Mouse (Mus musculus) hindbrain, embryonic 12.5 days (tissue): ENCODE measurements around the gene Cpt2. TPM values are rescaled to one million over a fixed set of nuclear protein-coding genes. Genes with fewer than 3 reads are reported as not detected.

Experiments used
- ATAC-seq: fragments of 200-750 bp; cut with Nextera tagmentation; 2 replicates; pipeline ENCODE4 v1.8.0; 2017; ENCODE audit warnings: moderate TSS enrichment; ENCODE audit not compliant: low FRiP score
- H3K27ac ChIP-seq: fragments of 300-500 bp; sonication (generic); 2 replicates; pipeline ENCODE4 v1.5.1; 2016; ENCODE audit warnings: mild to moderate bottlenecking
- H3K27me3 ChIP-seq: fragments of 300-500 bp; sonication (generic); 2 replicates; pipeline ENCODE4 v1.6.1; 2016; ENCODE audit warnings: mild to moderate bottlenecking
- H3K36me3 ChIP-seq: fragments of 300-500 bp; sonication (generic); 2 replicates; pipeline ENCODE4 v1.6.1; 2016; ENCODE audit warnings: mild to moderate bottlenecking
- H3K4me1 ChIP-seq: fragments of 300-500 bp; sonication (generic); 2 replicates; pipeline ENCODE4 v1.6.1; 2016
- H3K4me2 ChIP-seq: fragments of 300-500 bp; sonication (generic); replicated peaks from 2 replicates; pipeline ENCODE4 v1.6.1; 2016; ENCODE audit warnings: mild to moderate bottlenecking
- H3K4me3 ChIP-seq: fragments of 300-500 bp; sonication (generic); 2 replicates; pipeline ENCODE4 v1.5.1; 2016; ENCODE audit warnings: mild to moderate bottlenecking
- H3K9ac ChIP-seq: fragments of 300-500 bp; sonication (generic); 2 replicates; pipeline ENCODE4 v1.6.1; 2016; ENCODE audit warnings: mild to moderate bottlenecking, moderate library complexity
- H3K9me3 ChIP-seq: fragments of 300-500 bp; sonication (generic); replicated peaks from 2 replicates; pipeline ENCODE4 v1.6.1; 2016; ENCODE audit warnings: mild to moderate bottlenecking
- WGBS: fragments of 180-500 bp; shearing (Covaris S2); methylation state at CpG from one replicate; pipeline ENCODE4 v1.1.7; 2016; 5-methylcytosine and 5-hydroxymethylcytosine counted together
- polyA plus RNA-seq: library from polyadenylated mRNA; unstranded; fragments of >200 nt; fragmentation: Nextera tagmentation; extraction: Ambion mirVana; gene quantifications from 2 replicates; pipeline ENCODE4 v1.2.1, GENCODE M21; 2016

The Cpt2 gene
- polyA plus RNA-seq, 1 experiment from 2014 or later: 28.1 TPM

- WGBS: 90% methylated on average over 7 of the region's 7 CpGs
- no peak for ATAC-seq
Observed at GRCm38 (mm10) chr4:107942741-107943140, 19.3 kb upstream of the Cpt2 start.

GRCm38 (mm10) chr4:107938124-107938523, 14.7 kb upstream of the Cpt2 start:
- Histone ChIP-seq H3K27ac (no peak overlapping the region), H3K9me3 (no peaks in the 10 kb centered on the region), H3K4me3 (no peak overlapping the region), H3K9ac (no peak overlapping the region), H3K36me3 (no peaks in the 10 kb centered on the region), H3K27me3 (no peaks in the 10 kb centered on the region), H3K4me2 (no peak overlapping the region), H3K4me1 (no peaks in the 10 kb centered on the region)
- WGBS: 79% methylated on average over 2 of the region's 2 CpGs
- ATAC-seq: no peak

More at GRCm38 (mm10) chr4:107942741-107943140, 19.3 kb upstream of the Cpt2 start:
- no peaks in the 10 kb centered on the region for H3K9me3 ChIP-seq
- H3K36me3 ChIP-seq: no peaks in the 10 kb centered on the region
- no peaks in the 10 kb centered on the region for H3K27me3 ChIP-seq
- no peak overlapping the region for H3K9ac ChIP-seq
- no peak overlapping the region for H3K27ac ChIP-seq
- H3K4me3 ChIP-seq: no peak overlapping the region
- H3K4me2 ChIP-seq: no peak overlapping the region
- H3K4me1 ChIP-seq: no peaks in the 10 kb centered on the region

GRCm38 (mm10) chr4:107937338-107937737, 13.9 kb upstream of the Cpt2 start:
- Histone ChIP-seq H3K4me2 (no peak overlapping the region), H3K9ac (no peak overlapping the region), H3K4me3 (no peak overlapping the region), H3K36me3 (no peaks in the 10 kb centered on the region), H3K4me1 (no peaks in the 10 kb centered on the region), H3K27ac (no peak overlapping the region), H3K27me3 (no peaks in the 10 kb centered on the region), H3K9me3 (no peaks in the 10 kb centered on the region)
- 29% methylated on average over 6 of the region's 6 CpGs for WGBS
- ATAC-seq: no peak

- Histone ChIP-seq H3K4me2 (no peak overlapping the region), H3K36me3 (no peaks in the 10 kb centered on the region), H3K27ac (no peak overlapping the region), H3K9ac (no peak overlapping the region), H3K4me1 (no peaks in the 10 kb centered on the region), H3K27me3 (no peaks in the 10 kb centered on the region), H3K4me3 (no peak overlapping the region), H3K9me3 (no peaks in the 10 kb centered on the region)
- ATAC-seq: no peak
- WGBS: 74% methylated on average over 3 of the region's 3 CpGs
Observed at GRCm38 (mm10) chr4:107935254-107935653, 11.8 kb upstream of the Cpt2 start.

GRCm38 (mm10) chr4:107933239-107933638, 9.8 kb upstream of the Cpt2 start:
- Histone ChIP-seq H3K4me3 (no peak overlapping the region), H3K9ac (no peak overlapping the region), H3K27me3 (no peaks in the 10 kb centered on the region), H3K36me3 (no peaks in the 10 kb centered on the region), H3K4me2 (no peak overlapping the region), H3K9me3 (no peaks in the 10 kb centered on the region), H3K4me1 (no peaks in the 10 kb centered on the region), H3K27ac (no peak overlapping the region)
- ATAC-seq: no peak
- WGBS: 81% methylated on average over 8 of the region's 8 CpGs

GRCm38 (mm10) chr4:107931453-107931852, 8.0 kb upstream of the Cpt2 start:
- H3K36me3 ChIP-seq: no peaks in the 10 kb centered on the region
- H3K27ac ChIP-seq: no peak overlapping the region
- no peaks in the 10 kb centered on the region for H3K4me1 ChIP-seq
- no peak for ATAC-seq
- 80% methylated on average over 3 of the region's 3 CpGs for WGBS
- H3K9me3 ChIP-seq: no peaks in the 10 kb centered on the region
- no peak overlapping the region for H3K4me3 ChIP-seq
- no peak overlapping the region for H3K9ac ChIP-seq
- H3K27me3 ChIP-seq: no peaks in the 10 kb centered on the region
- no peak overlapping the region for H3K4me2 ChIP-seq

GRCm38 (mm10) chr4:107928726-107929125, 5.3 kb upstream of the Cpt2 start:
- Histone ChIP-seq H3K4me1 (no peaks in the 10 kb centered on the region; the same call in 1 of the 2 replicates), H3K9ac (no peak overlapping the region), H3K27me3 (no peaks in the 10 kb centered on the region), H3K27ac (no peak overlapping the region), H3K9me3 (no peaks in the 10 kb centered on the region), H3K36me3 (no peaks in the 10 kb centered on the region), H3K4me3 (no peak overlapping the region), H3K4me2 (no peak overlapping the region)
- ATAC-seq: no peak
- WGBS: 87% methylated on average over 2 of the region's 2 CpGs

- Histone ChIP-seq H3K36me3 (no peaks in the 10 kb centered on the region), H3K27ac (no peak overlapping the region), H3K4me1 (peaks cover 3% of the 10 kb centered on the region), H3K27me3 (no peaks in the 10 kb centered on the region), H3K9me3 (no peaks in the 10 kb centered on the region), H3K4me2 (no peak overlapping the region), H3K9ac (no peak overlapping the region), H3K4me3 (no peak overlapping the region)
- ATAC-seq: no peak
- 72% methylated on average over 2 of the region's 2 CpGs for WGBS
Observed at GRCm38 (mm10) chr4:107928269-107928668, 4.9 kb upstream of the Cpt2 start.

- Histone ChIP-seq H3K4me1 (peaks cover 18% of the 10 kb centered on the region), H3K27me3 (no peaks in the 10 kb centered on the region), H3K4me2 (peak overlapping the region; percentile 79), H3K9me3 (no peaks in the 10 kb centered on the region), H3K9ac (peak overlapping the region; percentile 72; the same call in 1 of the 2 replicates), H3K4me3 (peak overlapping the region; percentile 76), H3K27ac (no peak overlapping the region), H3K36me3 (0 out of 2 replicates have a peak, but pooled peaks cover 6% of the 10 kb centered on the region)
- peak; percentile 26; the same call in 1 of the 2 replicates for ATAC-seq
- 48% methylated on average over 7 of the region's 7 CpGs for WGBS
Observed at GRCm38 (mm10) chr4:107923803-107924194, 389 bp upstream of the Cpt2 start.

GRCm38 (mm10) chr4:107921952-107922351, 1.5 kb downstream of the Cpt2 start:
- Histone ChIP-seq H3K9me3 (no peaks in the 10 kb centered on the region), H3K27ac (no peak overlapping the region), H3K4me1 (peaks cover 18% of the 10 kb centered on the region), H3K36me3 (0 out of 2 replicates have a peak, but pooled peaks cover 6% of the 10 kb centered on the region), H3K9ac (no peak overlapping the region), H3K4me3 (no peak overlapping the region), H3K27me3 (no peaks in the 10 kb centered on the region), H3K4me2 (peak overlapping the region; percentile 79; the same call in 1 of the 2 replicates)
- no peak for ATAC-seq
- 57% methylated on average over 4 of the region's 4 CpGs for WGBS

GRCm38 (mm10) chr4:107921152-107921695, 2.2 kb downstream of the Cpt2 start:
- H3K4me3 ChIP-seq: no peak overlapping the region
- no peak overlapping the region for H3K27ac ChIP-seq
- no peak overlapping the region for H3K4me2 ChIP-seq
- H3K9me3 ChIP-seq: no peaks in the 10 kb centered on the region
- H3K27me3 ChIP-seq: no peaks in the 10 kb centered on the region
- H3K9ac ChIP-seq: no peak overlapping the region
- peaks cover 18% of the 10 kb centered on the region for H3K4me1 ChIP-seq
- 0 out of 2 replicates have a peak, but pooled peaks cover 6% of the 10 kb centered on the region for H3K36me3 ChIP-seq
- 86% methylated on average over 8 of the region's 8 CpGs for WGBS
- ATAC-seq: no peak

- no peak overlapping the region for H3K27ac ChIP-seq
- 0 out of 2 replicates have a peak, but pooled peaks cover 6% of the 10 kb centered on the region for H3K36me3 ChIP-seq
- H3K4me1 ChIP-seq: peaks cover 18% of the 10 kb centered on the region
- no peak overlapping the region for H3K9ac ChIP-seq
- no peaks in the 10 kb centered on the region for H3K9me3 ChIP-seq
- no peak overlapping the region for H3K4me3 ChIP-seq
- no peak overlapping the region for H3K4me2 ChIP-seq
- no peak for ATAC-seq
- no peaks in the 10 kb centered on the region for H3K27me3 ChIP-seq
- 90% methylated on average over 2 of the region's 2 CpGs for WGBS
Observed at GRCm38 (mm10) chr4:107920336-107920735, 3.1 kb downstream of the Cpt2 start.

- Histone ChIP-seq H3K4me3 (no peak overlapping the region), H3K4me1 (no peaks in the 10 kb centered on the region), H3K9ac (no peak overlapping the region), H3K36me3 (peaks cover 47% of the 10 kb centered on the region), H3K27me3 (no peaks in the 10 kb centered on the region), H3K4me2 (no peak overlapping the region), H3K9me3 (no peaks in the 10 kb centered on the region), H3K27ac (no peak overlapping the region)
- ATAC-seq: no peak
- 91% methylated on average over 4 of the region's 4 CpGs for WGBS
Observed at GRCm38 (mm10) chr4:107910020-107910419, 13.4 kb downstream of the Cpt2 start.
